Mouse (Mus musculus) lung, embryonic 14.5 days (tissue): Measurements from ENCODE around the gene Arhgef10l. TPM values are rescaled to one million over a fixed set of nuclear protein-coding genes. Genes with fewer than 3 reads are reported as not detected.
A peak's percentile ranks its signal among the peaks of the same experiment; 100 is the strongest.

ENCODE experiments used
- ATAC-seq: fragments of 200-750 bp; cut with Nextera tagmentation; 2 replicates; pipeline ENCODE4 v1.8.0; 2017; ENCODE audit warnings: mild to moderate bottlenecking, moderate TSS enrichment, moderate library complexity; ENCODE audit not compliant: insufficient read depth
- DNase-seq: peaks from one replicate; pipeline ENCODE4 v3.0.0-alpha.2; 2015
- H3K27ac ChIP-seq: fragments of 300-500 bp; sonication (generic); 2 replicates; pipeline ENCODE4 v1.5.1; 2014; ENCODE audit warnings: low read depth, mild to moderate bottlenecking, moderate library complexity
- H3K27me3 ChIP-seq: fragments of 300-500 bp; sonication (generic); 2 replicates; pipeline ENCODE4 v1.6.1; 2014; ENCODE audit warnings: low read length, control low read depth; ENCODE audit not compliant: insufficient read depth
- H3K36me3 ChIP-seq: fragments of 300-500 bp; sonication (generic); 2 replicates; pipeline ENCODE4 v1.6.1; 2014; ENCODE audit warnings: control low read depth; ENCODE audit not compliant: insufficient read depth
- H3K4me1 ChIP-seq: fragments of 300-500 bp; sonication (generic); 2 replicates; pipeline ENCODE4 v1.6.1; 2014; ENCODE audit warnings: antibody characterized with exemption, control low read depth; ENCODE audit not compliant: insufficient read depth
- H3K4me2 ChIP-seq: fragments of 300-500 bp; sonication (generic); 2 replicates; pipeline ENCODE4 v1.6.1; 2014; ENCODE audit warnings: mild to moderate bottlenecking
- H3K4me3 ChIP-seq: fragments of 300-500 bp; sonication (generic); 2 replicates; pipeline ENCODE4 v1.5.1; 2014; ENCODE audit warnings: low read depth, low read length
- H3K9ac ChIP-seq: fragments of 300-500 bp; sonication (generic); 2 replicates; pipeline ENCODE4 v1.6.1; 2014
- H3K9me3 ChIP-seq: fragments of 300-500 bp; sonication (generic); 2 replicates; pipeline ENCODE4 v1.6.1; 2016; ENCODE audit warnings: low read depth, low read length, control low read depth
- CTCF ChIP-seq: IDR thresholded peaks from 2 replicates; pipeline ENCODE4 v1.5.1; 2016; ENCODE audit warnings: antibody characterized with exemption, low read depth
- WGBS: fragments of 180-500 bp; shearing (Covaris S2); extraction: QIAGEN DNeasy Blood & Tissue Kit; methylation state at CpG from one replicate; pipeline ENCODE4 v1.1.7; 2014; 5-methylcytosine and 5-hydroxymethylcytosine counted together
- polyA plus RNA-seq: library from polyadenylated mRNA; unstranded; fragments of >200 nt; fragmentation: Nextera tagmentation; extraction: Ambion mirVana; gene quantifications from 2 replicates; pipeline ENCODE4 v1.2.1, GENCODE M21; 2014

The Arhgef10l gene
- polyA plus RNA-seq, 1 experiment from 2014 or later: 16.1 TPM

GRCm38 (mm10) chr4:140531024-140531423, 134.8 kb downstream of the Arhgef10l start:
- Histone ChIP-seq H3K9ac (no peak overlapping the region), H3K36me3 (peaks cover 26% of the 10 kb centered on the region; the same call in 1 of the 2 replicates), H3K27ac (no peak overlapping the region), H3K4me1 (no peaks in the 10 kb centered on the region), H3K9me3 (no peaks in the 10 kb centered on the region), H3K4me2 (no peak overlapping the region), H3K4me3 (no peak overlapping the region), H3K27me3 (no peaks in the 10 kb centered on the region)
- 29% methylated on average over 9 of the region's 9 CpGs for WGBS
- no peak for TF ChIP-seq CTCF
- peak; percentile 26 for DNase-seq
- no peak for ATAC-seq

DNA sequence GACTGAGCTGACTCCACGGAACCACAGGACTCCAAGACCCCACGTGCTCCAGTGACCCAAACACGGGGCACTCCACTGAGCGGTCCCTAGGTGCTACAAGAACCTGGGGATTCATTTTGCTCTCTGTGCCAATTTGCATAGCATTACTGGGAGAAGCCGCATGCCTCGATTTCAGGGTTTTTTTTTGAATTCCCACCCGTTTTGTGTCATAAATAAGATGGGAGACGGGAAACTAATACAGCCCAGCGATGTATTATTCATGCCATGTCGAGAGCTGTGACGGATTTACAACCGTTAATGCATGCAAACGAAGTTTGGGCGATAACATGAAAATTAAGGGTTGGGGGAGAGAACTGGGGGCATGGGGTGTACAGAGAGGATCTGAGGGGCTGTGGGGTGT, 136.1 kb downstream of the Arhgef10l start:
- ATAC-seq: no peak

GRCm38 (mm10) chr4:140528443-140528842, 137.4 kb downstream of the Arhgef10l start:
- Histone ChIP-seq H3K27ac (no peak overlapping the region), H3K9ac (no peak overlapping the region), H3K4me1 (no peaks in the 10 kb centered on the region), H3K4me3 (no peak overlapping the region), H3K36me3 (peaks cover 15% of the 10 kb centered on the region), H3K9me3 (no peaks in the 10 kb centered on the region), H3K4me2 (no peak overlapping the region), H3K27me3 (no peaks in the 10 kb centered on the region)
- DNase-seq: no peak
- ATAC-seq: no peak
- WGBS: 84% methylated on average over 5 of the region's 5 CpGs
- no peak for TF ChIP-seq CTCF

More for the DNA sequence above, 136.1 kb downstream of the Arhgef10l start:
- no peak for TF ChIP-seq CTCF
- peaks cover 24% of the 10 kb centered on the region for H3K36me3 ChIP-seq
- 75% methylated on average over 14 of the region's 14 CpGs for WGBS
- H3K27me3 ChIP-seq: no peaks in the 10 kb centered on the region
- no peak overlapping the region for H3K4me2 ChIP-seq
- no peak overlapping the region for H3K27ac ChIP-seq
- no peaks in the 10 kb centered on the region for H3K9me3 ChIP-seq
- no peak for DNase-seq
- H3K4me1 ChIP-seq: no peaks in the 10 kb centered on the region
- H3K9ac ChIP-seq: no peak overlapping the region
- no peak overlapping the region for H3K4me3 ChIP-seq

DNA sequence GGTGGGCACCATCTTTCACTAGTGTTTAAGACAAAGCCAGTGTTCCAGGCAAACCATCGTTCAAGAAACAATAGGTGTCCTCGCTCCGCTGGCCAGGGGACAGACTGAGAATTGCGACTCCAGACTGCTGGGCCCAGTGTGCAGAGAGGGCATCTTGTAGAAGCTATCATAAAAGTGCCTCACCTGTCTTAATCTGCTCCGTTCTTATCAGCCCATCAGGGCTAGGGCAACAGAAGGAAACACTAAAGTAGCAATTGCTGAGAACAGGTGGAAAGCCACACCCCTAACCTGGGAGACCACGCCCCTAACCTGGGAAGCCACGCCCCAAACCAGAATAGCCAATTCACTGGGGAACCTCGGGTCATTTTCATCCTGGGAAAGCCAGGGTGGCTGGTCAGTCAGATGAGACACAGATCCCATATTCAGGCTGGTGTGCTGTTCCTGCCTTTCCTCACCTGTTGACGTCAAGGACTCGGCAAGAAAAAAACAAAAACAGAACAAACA, 140.1 kb downstream of the Arhgef10l start:
- DNase-seq (no peak), ATAC-seq (no peak)
- Histone ChIP-seq H3K4me1 (no peaks in the 10 kb centered on the region), H3K4me2 (no peak overlapping the region), H3K4me3 (no peak overlapping the region), H3K27me3 (no peaks in the 10 kb centered on the region), H3K9me3 (no peaks in the 10 kb centered on the region), H3K9ac (no peak overlapping the region), H3K27ac (no peak overlapping the region), H3K36me3 (peaks cover 17% of the 10 kb centered on the region)
- no peak for TF ChIP-seq CTCF
- 70% methylated on average over 10 of the region's 10 CpGs for WGBS

DNA sequence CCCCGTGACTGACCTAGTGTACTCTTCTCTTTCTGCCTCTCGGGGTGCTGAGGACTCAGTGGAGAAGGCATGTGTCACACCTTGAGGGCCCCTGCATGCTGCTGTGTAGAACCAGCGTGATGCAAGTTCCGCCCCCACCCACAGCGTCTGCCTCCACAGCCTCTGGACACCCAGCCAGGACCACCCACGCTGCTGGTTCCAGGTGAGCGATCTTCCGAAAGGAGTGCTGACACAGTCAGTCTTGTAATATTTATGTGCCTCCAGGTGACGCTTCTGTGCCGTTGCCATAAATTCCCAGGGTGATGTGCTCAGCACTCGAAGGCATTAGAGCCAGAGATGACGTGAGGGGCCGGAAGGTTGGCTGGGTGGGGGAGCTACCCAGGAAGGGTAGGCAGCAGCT, 140.9 kb downstream of the Arhgef10l start:
- no peaks in the 10 kb centered on the region for H3K27me3 ChIP-seq
- no peak overlapping the region for H3K9ac ChIP-seq
- H3K4me3 ChIP-seq: no peak overlapping the region
- no peak overlapping the region for H3K4me2 ChIP-seq
- no peak for DNase-seq
- 54% methylated on average over 13 of the region's 13 CpGs for WGBS
- H3K27ac ChIP-seq: no peak overlapping the region
- no peak for ATAC-seq
- no peak for TF ChIP-seq CTCF
- no peaks in the 10 kb centered on the region for H3K4me1 ChIP-seq
- H3K36me3 ChIP-seq: peaks cover 24% of the 10 kb centered on the region
- no peaks in the 10 kb centered on the region for H3K9me3 ChIP-seq

GRCm38 (mm10) chr4:140522873-140523272, 142.9 kb downstream of the Arhgef10l start:
- ATAC-seq (no peak), DNase-seq (no peak)
- Histone ChIP-seq H3K9me3 (no peaks in the 10 kb centered on the region), H3K27me3 (no peaks in the 10 kb centered on the region), H3K4me3 (no peak overlapping the region), H3K4me2 (no peak overlapping the region), H3K9ac (no peak overlapping the region), H3K27ac (no peak overlapping the region), H3K36me3 (peaks cover 33% of the 10 kb centered on the region), H3K4me1 (no peaks in the 10 kb centered on the region)
- 91% methylated on average over 4 of the region's 4 CpGs for WGBS
- TF ChIP-seq CTCF: no peak

DNA sequence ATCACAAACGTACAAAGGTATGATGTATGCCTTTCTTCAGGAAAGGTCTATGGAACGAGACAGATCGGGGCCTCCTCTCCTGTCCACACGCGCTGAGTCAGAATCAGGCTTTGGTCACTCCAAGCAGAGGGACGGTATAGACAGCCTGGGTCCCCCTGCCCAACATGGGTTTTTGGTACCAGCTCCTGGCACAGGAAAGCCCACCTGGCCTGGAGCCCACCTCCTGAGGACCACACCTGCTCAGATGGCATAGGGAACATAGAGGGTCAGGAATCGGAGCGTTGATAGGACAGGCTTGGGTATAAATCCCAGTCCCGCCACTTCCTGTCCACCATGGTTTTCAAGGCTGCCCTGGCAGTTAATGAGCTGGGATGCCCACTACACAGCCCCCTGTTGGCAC, 145.1 kb downstream of the Arhgef10l start:
- Histone ChIP-seq H3K36me3 (peaks cover 46% of the 10 kb centered on the region), H3K27me3 (no peaks in the 10 kb centered on the region), H3K4me3 (no peak overlapping the region), H3K4me2 (no peak overlapping the region), H3K27ac (no peak overlapping the region), H3K9me3 (no peaks in the 10 kb centered on the region), H3K4me1 (no peaks in the 10 kb centered on the region), H3K9ac (no peak overlapping the region)
- 89% methylated on average over 9 of the region's 9 CpGs for WGBS
- ATAC-seq (no peak), DNase-seq (no peak)
- no peak for TF ChIP-seq CTCF

DNA sequence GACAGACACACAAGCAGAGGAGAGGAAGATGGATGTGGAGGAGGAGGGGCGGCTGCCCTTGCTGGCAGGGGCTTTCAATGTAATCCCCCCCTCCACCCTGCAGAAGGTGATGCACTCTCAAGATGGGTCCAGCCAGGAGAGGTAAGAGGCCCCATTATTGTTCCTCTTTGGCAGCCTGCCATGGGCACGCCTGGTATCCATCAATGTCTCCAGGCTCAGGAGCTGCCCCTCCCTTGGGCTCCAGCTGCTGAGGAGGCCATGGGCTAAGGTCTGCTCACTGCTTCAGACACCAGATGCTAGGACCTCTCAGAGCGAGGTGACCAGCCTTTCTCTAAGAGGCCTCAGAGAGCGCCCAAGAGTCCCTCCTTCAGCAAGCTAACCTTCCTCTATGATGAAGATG, 152.0 kb downstream of the Arhgef10l start:
- no peaks in the 10 kb centered on the region for H3K27me3 ChIP-seq
- DNase-seq (no peak), ATAC-seq (no peak)

More for the DNA sequence above, 152.0 kb downstream of the Arhgef10l start:
- Histone ChIP-seq H3K36me3 (peaks cover 33% of the 10 kb centered on the region), H3K4me1 (no peaks in the 10 kb centered on the region), H3K4me3 (no peak overlapping the region), H3K27ac (no peak overlapping the region), H3K4me2 (no peak overlapping the region), H3K9ac (no peak overlapping the region), H3K9me3 (no peaks in the 10 kb centered on the region)
- TF ChIP-seq CTCF: no peak
- 67% methylated on average over 4 of the region's 4 CpGs for WGBS
